Mouse (Mus musculus): ENCODE data around the gene Tmem161a. TPM values are rescaled to one million over a fixed set of nuclear protein-coding genes. Genes with fewer than 3 reads are reported as not detected.

Tmem161a gene
- polyA plus RNA-seq, 1 experiment, result 95.9 TPM

- DNase-seq (ENCODE audit: low read depth), result peak; percentile 72
- TF ChIP-seq CTCF (IDR thresholded peaks at IDR 0.05; ENCODE audit: borderline replicate concordance, extremely low read depth, insufficient read depth, insufficient read length), result peak; percentile 96
- no peak for TF ChIP-seq POLR2A (IDR thresholded peaks at IDR 0.05; ENCODE audit: borderline replicate concordance, extremely low read depth, insufficient read depth, insufficient read length, poor library complexity, severe bottlenecking)
Measured at GRCm38 (mm10) chr8:70166504-70167110, 5.5 kb upstream of the Tmem161a start.

- no peak for TF ChIP-seq POLR2A (IDR thresholded peaks at IDR 0.05; ENCODE audit: borderline replicate concordance, extremely low read depth, insufficient read depth, insufficient read length, poor library complexity, severe bottlenecking)
- TF ChIP-seq CTCF (IDR thresholded peaks at IDR 0.05; ENCODE audit: borderline replicate concordance, extremely low read depth, insufficient read depth, insufficient read length), result no peak
- DNase-seq (ENCODE audit: low read depth), result no peak
Measured at GRCm38 (mm10) chr8:70170116-70170515, 2.0 kb upstream of the Tmem161a start.

GRCm38 (mm10) chr8:70170748-70171147, 1.4 kb upstream of the Tmem161a start:
- no peak for DNase-seq (ENCODE audit: low read depth)
- TF ChIP-seq POLR2A (IDR thresholded peaks at IDR 0.05; ENCODE audit: borderline replicate concordance, extremely low read depth, insufficient read depth, insufficient read length, poor library complexity, severe bottlenecking) (no peak), CTCF (IDR thresholded peaks at IDR 0.05; ENCODE audit: borderline replicate concordance, extremely low read depth, insufficient read depth, insufficient read length) (no peak)

- no peak for DNase-seq (ENCODE audit: low read depth)
- TF ChIP-seq POLR2A (IDR thresholded peaks at IDR 0.05; ENCODE audit: borderline replicate concordance, extremely low read depth, insufficient read depth, insufficient read length, poor library complexity, severe bottlenecking) (no peak), CTCF (IDR thresholded peaks at IDR 0.05; ENCODE audit: borderline replicate concordance, extremely low read depth, insufficient read depth, insufficient read length) (no peak)
Measured at GRCm38 (mm10) chr8:70171240-70171639, 916 bp upstream of the Tmem161a start.

GRCm38 (mm10) chr8:70173320-70173719, 1.2 kb downstream of the Tmem161a start:
- no peak for DNase-seq (ENCODE audit: low read depth)

GRCm38 (mm10) chr8:70174079-70174478, 1.9 kb downstream of the Tmem161a start:
- no peak for DNase-seq (ENCODE audit: low read depth)
- TF ChIP-seq CTCF (IDR thresholded peaks at IDR 0.05; ENCODE audit: borderline replicate concordance, extremely low read depth, insufficient read depth, insufficient read length), result no peak
- no peak for TF ChIP-seq POLR2A (IDR thresholded peaks at IDR 0.05; ENCODE audit: borderline replicate concordance, extremely low read depth, insufficient read depth, insufficient read length, poor library complexity, severe bottlenecking)

More at GRCm38 (mm10) chr8:70173320-70173719, 1.2 kb downstream of the Tmem161a start:
- TF ChIP-seq POLR2A (IDR thresholded peaks at IDR 0.05; ENCODE audit: borderline replicate concordance, extremely low read depth, insufficient read depth, insufficient read length, poor library complexity, severe bottlenecking) (no peak), CTCF (IDR thresholded peaks at IDR 0.05; ENCODE audit: borderline replicate concordance, extremely low read depth, insufficient read depth, insufficient read length) (no peak)

- TF ChIP-seq CTCF (IDR thresholded peaks at IDR 0.05; ENCODE audit: borderline replicate concordance, extremely low read depth, insufficient read depth, insufficient read length), result no peak
- no peak for TF ChIP-seq POLR2A (IDR thresholded peaks at IDR 0.05; ENCODE audit: borderline replicate concordance, extremely low read depth, insufficient read depth, insufficient read length, poor library complexity, severe bottlenecking)
- DNase-seq (ENCODE audit: low read depth), result no peak
Measured at GRCm38 (mm10) chr8:70178231-70178630, 6.1 kb downstream of the Tmem161a start.

- TF ChIP-seq CTCF (IDR thresholded peaks at IDR 0.05; ENCODE audit: borderline replicate concordance, extremely low read depth, insufficient read depth, insufficient read length) (peak; percentile 29; the same call in 1 of the 2 replicates), POLR2A (IDR thresholded peaks at IDR 0.05; ENCODE audit: borderline replicate concordance, extremely low read depth, insufficient read depth, insufficient read length, poor library complexity, severe bottlenecking) (no peak)
- peak; percentile 16 for DNase-seq (ENCODE audit: low read depth)
Measured at GRCm38 (mm10) chr8:70179082-70179481, 6.9 kb downstream of the Tmem161a start.

- TF ChIP-seq CTCF (IDR thresholded peaks at IDR 0.05; ENCODE audit: borderline replicate concordance, extremely low read depth, insufficient read depth, insufficient read length) (no peak), POLR2A (IDR thresholded peaks at IDR 0.05; ENCODE audit: borderline replicate concordance, extremely low read depth, insufficient read depth, insufficient read length, poor library complexity, severe bottlenecking) (no peak)
- no peak for DNase-seq (ENCODE audit: low read depth)
Measured at GRCm38 (mm10) chr8:70181212-70181902, 9.2 kb downstream of the Tmem161a start.

GRCm38 (mm10) chr8:70181903-70182252, 9.7 kb downstream of the Tmem161a start:
- TF ChIP-seq CTCF (IDR thresholded peaks at IDR 0.05; ENCODE audit: borderline replicate concordance, extremely low read depth, insufficient read depth, insufficient read length) (no peak), POLR2A (IDR thresholded peaks at IDR 0.05; ENCODE audit: borderline replicate concordance, extremely low read depth, insufficient read depth, insufficient read length, poor library complexity, severe bottlenecking) (no peak)
- no peak for DNase-seq (ENCODE audit: low read depth)

- no peak for DNase-seq (ENCODE audit: low read depth)
- TF ChIP-seq CTCF (IDR thresholded peaks at IDR 0.05; ENCODE audit: borderline replicate concordance, extremely low read depth, insufficient read depth, insufficient read length), result no peak
- no peak for TF ChIP-seq POLR2A (IDR thresholded peaks at IDR 0.05; ENCODE audit: borderline replicate concordance, extremely low read depth, insufficient read depth, insufficient read length, poor library complexity, severe bottlenecking)
Measured at GRCm38 (mm10) chr8:70183194-70183593, 11.0 kb downstream of the Tmem161a start.

GRCm38 (mm10) chr8:70188707-70189106, 16.6 kb downstream of the Tmem161a start:
- DNase-seq (ENCODE audit: low read depth), result no peak
- TF ChIP-seq CTCF (IDR thresholded peaks at IDR 0.05; ENCODE audit: borderline replicate concordance, extremely low read depth, insufficient read depth, insufficient read length), result no peak
- TF ChIP-seq POLR2A (IDR thresholded peaks at IDR 0.05; ENCODE audit: borderline replicate concordance, extremely low read depth, insufficient read depth, insufficient read length, poor library complexity, severe bottlenecking), result no peak

All from brain, embryonic 14.5 days (tissue).